In the genomic region with DNA sequence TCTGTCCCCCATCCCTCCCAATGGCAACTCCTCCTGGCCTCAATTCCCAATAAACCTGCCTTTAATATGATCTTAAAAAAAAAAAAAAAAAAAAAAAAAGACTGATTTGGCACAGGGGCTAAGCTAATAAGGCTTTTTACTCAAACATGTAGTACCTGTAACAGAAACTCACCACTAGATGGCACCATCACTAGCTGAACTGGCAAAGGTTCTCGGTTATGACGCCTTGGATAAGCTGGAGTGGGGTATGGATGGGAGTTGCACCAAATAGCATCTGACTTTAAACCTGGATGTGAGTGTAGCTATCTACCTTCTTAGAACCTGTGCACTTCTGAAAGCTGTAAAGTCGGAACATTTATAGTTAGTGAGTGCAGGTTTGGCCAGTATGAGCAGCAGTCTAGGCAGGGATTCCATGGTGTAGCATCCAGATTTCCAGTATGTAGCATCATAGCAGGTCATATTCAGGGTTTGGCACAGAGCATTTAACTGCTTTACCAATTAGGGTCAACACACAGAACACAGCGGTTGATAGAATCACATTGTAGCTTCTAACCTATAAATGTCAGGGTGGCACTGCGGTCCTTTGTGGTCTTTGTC, we compare ENCODE assay signal across 8 mouse cellular contexts. TPM values are rescaled to one million over a fixed set of nuclear protein-coding genes. Genes with fewer than 3 reads are reported as not detected.
DNase-seq lines count a peak whose midpoint lies in the region; ATAC-seq and TF ChIP-seq lines count a peak whose summit lies in the region.

No protein-coding gene starts in this region.

- no peaks in the 10 kb centered on the region for H3K4me1 ChIP-seq in limb, embryonic 14.5 days (ENCODE audit: control insufficient read depth, insufficient read depth, low read length)

- no peaks in the 10 kb centered on the region for H3K27me3 ChIP-seq in limb, embryonic 14.5 days (ENCODE audit: control insufficient read depth, insufficient read depth, low read length)

- H3K27ac ChIP-seq in limb, embryonic 14.5 days (replicated peaks; ENCODE audit: low read depth, low read length) = no peak overlapping the region

- no peaks in the 10 kb centered on the region for H3K9me3 ChIP-seq in limb, embryonic 14.5 days (ENCODE audit: control insufficient read depth, low read length)

- H3K4me3 ChIP-seq in limb, embryonic 14.5 days (replicated peaks; ENCODE audit: low read length) = no peak overlapping the region

- no peak for TF ChIP-seq POLR2A in limb, embryonic 14.5 days (IDR thresholded peaks at IDR 0.05; ENCODE audit: borderline replicate concordance, extremely low read depth, insufficient read depth, insufficient read length)

- H3K36me3 ChIP-seq in limb, embryonic 14.5 days (ENCODE audit: control insufficient read depth, insufficient read depth, low read length) = peaks cover 59% of the 10 kb centered on the region

- no peak overlapping the region for H3K9ac ChIP-seq in limb, embryonic 14.5 days (ENCODE audit: low read depth, low read length, severe bottlenecking)

- peak; percentile 65 to 76 for DNase-seq in left cerebral cortex, postnatal 14 days (ENCODE audit: low spot score in 2 of 2)
- no peak for DNase-seq in left cerebral cortex, adult 9 months (ENCODE audit: low spot score in 2 of 2)
- peak; percentile 51 for DNase-seq in Muller cell, postnatal 12 days (ENCODE audit: inconsistent ontology term)
- peak; percentile 84 for DNase-seq in embryo, embryonic 10.5 days (ENCODE audit: low spot score)
- peak; percentile 60 for DNase-seq in heart, postnatal 4 days
- peak; percentile 85 for DNase-seq in limb, embryonic 14.5 days (ENCODE audit: low spot score)
- DNase-seq in natural killer cell, adult 2 months (ENCODE audit: low spot score in 2 of 2) = peak; percentile 31 to 37
- no peak for DNase-seq in urinary bladder, postnatal 4 days (ENCODE audit: low spot score in 2 of 2)

- WGBS in limb, embryonic 14.5 days = 54% methylated on average over 5 of the region's 5 CpGs

- no peak overlapping the region for H3K4me2 ChIP-seq in limb, embryonic 14.5 days (replicated peaks; ENCODE audit: low read depth, low read length, severe bottlenecking)

- ATAC-seq in limb, embryonic 14.5 days (ENCODE audit: low FRiP score, low read depth) = peak; percentile 59; the same call in 1 of the 2 replicates

- intact Hi-C loops in left cerebral cortex, postnatal 14 days (cut with DNase I) = no loop called here

RNA-seq across cellular contexts. Expression of a gene that starts 17.1 kb away (rescaled TPM):
- total RNA-seq in left cerebral cortex, postnatal 14 days (2021) = 10 to 100 TPM in 1 of 2 experiments, 1 to 10 TPM in 1; 8.8 to 10.0 TPM
- total RNA-seq in heart, postnatal 4 days (2021) = 10 to 100 TPM; 10.6 to 10.9 TPM
- polyA plus RNA-seq in limb, embryonic 14.5 days (2012; rRNA removed) = 12.5 and 14.0 TPM in 2 replicates
- polyA plus RNA-seq in limb, embryonic 14.5 days (2014; fragmentation: Nextera tagmentation; extraction: Ambion mirVana) = 13.7 and 15.4 TPM in 2 replicates

RNA-seq across cellular contexts. Expression of a gene that starts 27.2 kb away (rescaled TPM):
- total RNA-seq in left cerebral cortex, postnatal 14 days (2021) = 10 to 100 TPM; 31.1 to 40.9 TPM
- total RNA-seq in heart, postnatal 4 days (2021) = 10 to 100 TPM; 50.5 to 52.2 TPM
- 63.4 and 64.0 TPM in 2 replicates for polyA plus RNA-seq in limb, embryonic 14.5 days (2012; rRNA removed)
- polyA plus RNA-seq in limb, embryonic 14.5 days (2014; fragmentation: Nextera tagmentation; extraction: Ambion mirVana) = 46.3 and 53.8 TPM in 2 replicates

RNA-seq across cellular contexts. Expression of a gene that starts 27.3 kb away (rescaled TPM):
- 10 to 100 TPM; 16.2 to 18.5 TPM for total RNA-seq in left cerebral cortex, postnatal 14 days (2021)
- 10 to 100 TPM; 11.1 to 11.8 TPM for total RNA-seq in heart, postnatal 4 days (2021)
- polyA plus RNA-seq in limb, embryonic 14.5 days (2012; rRNA removed) = 21.9 and 22.0 TPM in 2 replicates
- polyA plus RNA-seq in limb, embryonic 14.5 days (2014; fragmentation: Nextera tagmentation; extraction: Ambion mirVana) = 17.3 and 18.1 TPM in 2 replicates

Comparison
In these comparisons a context has a peak if more than half of its experiments do, and no peak if none do; other contexts are left out.
1. DNase-seq: peak in left cerebral cortex, postnatal 14 days (2 of 2), Muller cell, postnatal 12 days (single experiment), embryo, embryonic 10.5 days (single experiment), heart, postnatal 4 days (single experiment), limb, embryonic 14.5 days (single experiment) and natural killer cell, adult 2 months (2 of 2); none in left cerebral cortex, adult 9 months (0 of 2) and urinary bladder, postnatal 4 days (0 of 2).